Mouse (Mus musculus): ENCODE results near the gene Cadm1.

The Cadm1 gene

DNA sequence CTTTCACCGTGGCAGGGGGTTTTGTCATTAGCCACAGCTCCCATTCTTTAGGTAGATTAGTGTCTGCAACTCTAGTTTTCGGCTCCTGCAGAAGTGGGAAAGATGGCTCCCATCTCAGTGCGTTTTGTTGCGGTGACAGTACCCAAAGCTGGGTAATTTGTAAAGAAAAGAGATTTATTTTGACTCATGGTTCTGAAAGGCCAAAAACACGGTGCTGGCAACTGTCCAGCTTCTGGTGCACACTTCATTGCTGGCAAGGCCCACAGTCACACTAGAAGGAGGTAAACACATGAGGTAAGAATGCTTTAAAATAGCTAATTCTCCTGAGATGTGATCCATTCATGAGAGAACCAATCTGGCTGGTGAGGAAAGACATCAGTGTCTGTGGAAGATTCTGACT, 18.9 kb downstream of the Cadm1 start:
- DNase-seq (ENCODE audit: low spot score in 2 of 2), result no peak

DNA sequence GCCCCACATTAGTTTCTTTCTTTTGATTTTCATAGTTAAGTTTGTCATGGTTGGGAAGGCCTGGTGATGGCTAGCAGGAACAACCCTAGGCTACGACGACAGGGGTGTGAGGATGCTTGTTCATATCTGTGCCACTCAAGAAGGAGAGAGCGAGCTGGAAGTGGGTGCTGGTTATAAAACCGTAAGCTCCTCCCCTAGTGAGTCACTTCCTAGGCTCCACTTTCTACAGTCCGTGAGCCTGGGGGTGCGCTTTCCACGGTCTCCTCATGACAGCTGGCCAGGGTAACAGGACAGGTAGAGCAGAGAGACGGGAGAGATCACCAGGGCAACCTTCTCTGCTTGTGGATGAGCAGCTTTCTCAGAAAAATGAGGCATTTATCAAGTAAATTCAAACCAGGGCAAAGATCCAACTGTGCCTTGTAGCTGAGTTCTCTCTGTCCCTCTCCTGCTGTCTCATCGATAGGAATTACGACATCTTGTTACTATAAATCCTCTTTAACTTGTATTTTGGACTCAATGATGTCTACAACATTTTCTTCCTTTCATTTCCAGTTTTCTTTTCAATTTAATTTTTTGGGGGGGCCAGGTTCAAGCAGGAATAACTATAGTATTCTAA, 23.1 kb downstream of the Cadm1 start:
- no peak for DNase-seq (ENCODE audit: low spot score in 2 of 2)

DNA sequence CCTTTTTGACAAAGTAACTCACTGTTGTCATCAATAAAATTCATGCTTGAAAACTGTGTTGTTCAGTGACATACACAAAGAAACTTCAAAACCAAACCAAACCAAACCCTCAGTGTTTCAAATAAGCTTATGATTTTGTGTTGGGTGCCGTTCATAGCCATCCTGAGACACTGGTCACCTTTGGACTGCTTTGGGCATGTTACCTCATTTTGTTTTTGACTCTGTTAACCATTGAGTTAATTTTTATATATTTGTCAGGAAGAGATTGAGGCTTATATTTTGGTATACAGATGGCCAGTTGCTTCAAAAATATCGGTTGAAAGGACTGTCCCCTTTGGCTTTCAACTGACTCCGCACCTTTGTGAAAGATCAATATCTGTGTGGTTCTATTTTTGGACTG, 30.8 kb downstream of the Cadm1 start:
- DNase-seq (ENCODE audit: low spot score in 2 of 2), result no peak

DNA sequence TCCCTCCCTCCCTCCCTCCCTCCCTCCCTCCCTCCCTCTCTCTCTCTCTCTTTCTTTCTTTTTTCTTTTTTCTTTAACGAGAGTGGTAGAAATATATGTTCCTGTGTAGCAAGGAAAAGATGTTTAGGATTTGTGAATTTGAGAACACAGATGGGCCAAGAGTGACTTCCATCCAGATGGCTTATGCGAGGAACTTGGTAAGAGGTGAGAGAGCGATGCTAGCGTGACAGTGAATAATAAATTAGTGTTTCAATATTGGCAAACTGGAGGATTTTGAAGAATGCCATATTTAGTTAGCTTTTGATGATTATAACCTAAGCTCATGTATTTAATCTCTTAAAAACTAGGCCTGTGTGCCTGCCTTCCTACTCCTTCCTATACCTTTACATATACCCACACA, 31.6 kb downstream of the Cadm1 start:
- no peak for DNase-seq (ENCODE audit: low spot score in 2 of 2)

DNA sequence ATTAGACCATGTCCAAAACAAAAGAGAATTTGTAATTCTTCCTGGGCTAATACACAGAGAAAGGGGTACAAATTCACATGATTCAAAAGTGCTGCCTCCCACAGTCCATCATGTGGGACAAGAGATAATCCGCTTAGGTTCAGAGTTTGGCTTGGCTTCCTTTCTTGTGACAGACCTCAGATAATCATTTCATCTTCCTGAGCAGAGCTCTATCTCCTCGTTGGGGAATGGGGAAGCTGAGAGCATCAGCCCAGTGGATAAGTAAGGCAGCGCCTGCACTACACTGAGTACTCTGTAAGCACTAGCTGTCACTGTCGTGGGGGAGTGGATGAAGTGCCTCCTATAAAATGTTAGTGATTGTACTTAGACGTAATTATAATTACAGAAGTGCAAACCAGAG, 35.1 kb downstream of the Cadm1 start:
- DNase-seq (ENCODE audit: low spot score in 2 of 2), result no peak

DNA sequence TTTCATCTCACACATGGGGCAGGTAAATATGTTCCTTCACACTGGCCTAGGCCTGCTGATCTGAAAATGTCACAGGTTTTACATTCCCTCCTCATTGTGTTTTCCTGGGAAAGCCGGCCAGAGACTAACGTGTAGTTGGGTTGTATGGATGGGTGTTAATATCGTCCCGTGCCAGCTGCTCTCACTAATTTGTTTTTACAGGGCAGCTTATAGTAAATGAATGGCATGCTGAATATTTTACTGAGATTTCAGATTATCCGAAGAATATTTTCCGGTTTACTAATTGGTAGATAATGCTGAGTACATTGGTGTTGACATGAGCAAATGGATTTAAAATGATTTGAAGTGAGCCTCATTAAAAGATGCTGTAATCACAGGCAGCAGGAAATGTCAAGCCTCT, 37.9 kb downstream of the Cadm1 start:
- no peak for DNase-seq (ENCODE audit: low spot score in 2 of 2)

DNA sequence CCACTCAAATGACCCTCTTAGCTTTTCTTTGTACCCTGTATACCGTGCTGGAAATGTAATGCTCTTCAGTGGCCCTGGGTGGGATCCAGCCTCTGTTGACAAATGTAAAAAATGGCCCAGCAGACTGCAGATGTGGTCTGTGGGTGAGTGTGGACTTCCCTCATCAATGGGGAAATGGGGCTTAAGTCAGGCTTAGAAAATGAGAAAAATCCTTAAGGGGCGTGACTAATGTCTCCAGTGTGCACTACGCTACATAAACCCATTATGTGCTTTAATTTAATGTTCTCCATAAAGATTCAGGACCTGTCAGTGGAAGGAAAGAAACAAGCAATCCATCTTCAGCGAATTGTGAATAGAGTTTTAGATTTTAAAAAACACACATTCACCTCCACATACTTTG, 40.2 kb downstream of the Cadm1 start:
- no peak for DNase-seq (ENCODE audit: low spot score in 2 of 2)

DNA sequence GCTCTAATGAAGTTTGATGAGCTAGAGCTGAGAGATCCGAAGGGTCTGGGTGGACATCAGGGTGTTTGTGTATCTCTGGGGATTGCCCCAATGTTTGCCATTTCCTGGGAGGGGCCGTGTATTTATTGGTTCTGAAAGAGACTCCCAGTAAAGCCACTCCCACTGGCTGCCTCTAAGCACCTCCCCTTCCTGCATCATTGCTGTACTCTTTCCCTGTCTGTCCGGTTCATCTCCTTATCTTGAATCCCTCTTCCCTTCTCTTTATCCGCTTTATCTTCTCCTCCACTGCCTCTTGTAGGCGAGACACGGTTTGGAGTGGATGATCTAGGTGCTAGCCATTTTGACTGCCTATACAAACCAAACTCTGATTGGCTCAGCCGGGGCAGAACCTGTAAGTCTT, 41.5 kb downstream of the Cadm1 start:
- DNase-seq (ENCODE audit: low spot score in 2 of 2), result no peak

DNA sequence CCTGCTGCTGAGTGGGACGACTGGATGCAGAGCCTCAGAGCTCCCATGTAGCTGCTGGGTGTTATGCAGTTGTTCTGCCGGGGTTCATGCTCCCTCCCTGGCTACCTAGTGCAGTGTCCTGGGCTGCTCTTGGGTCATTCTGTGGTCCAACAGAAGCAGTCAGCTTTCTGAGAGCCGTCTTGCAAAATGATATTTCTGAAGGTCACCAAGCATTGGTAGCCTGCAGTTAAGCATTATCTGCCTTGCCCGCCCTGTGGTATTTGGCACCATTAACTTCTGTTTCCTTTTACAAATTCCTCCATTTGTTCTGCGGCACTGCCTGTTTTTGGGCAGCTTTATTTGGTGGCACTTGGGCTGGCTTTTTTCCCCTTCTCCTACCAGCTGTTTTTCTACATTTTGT, 42.2 kb downstream of the Cadm1 start:
- no peak for DNase-seq (ENCODE audit: low spot score in 2 of 2)

DNA sequence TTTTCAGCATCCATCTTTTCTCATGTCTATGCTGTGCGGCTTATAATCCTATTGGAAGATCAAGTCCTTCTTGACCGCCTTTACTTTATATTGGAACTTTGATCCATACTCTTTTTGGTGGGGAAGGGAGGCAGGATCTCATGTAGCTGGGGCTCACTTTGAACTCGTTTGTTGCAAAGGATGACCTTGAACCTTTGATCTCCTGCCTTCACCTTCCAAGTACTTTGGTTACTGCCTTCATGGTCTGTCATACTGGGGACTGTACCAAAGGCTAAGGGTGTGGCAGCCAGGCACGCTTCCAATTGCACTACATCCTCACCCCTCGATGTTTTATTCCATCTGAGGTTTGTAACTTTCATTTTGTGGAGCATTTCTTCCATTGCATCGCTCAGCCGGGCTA, 43.5 kb downstream of the Cadm1 start:
- no peak for DNase-seq (ENCODE audit: low spot score in 2 of 2)

DNA sequence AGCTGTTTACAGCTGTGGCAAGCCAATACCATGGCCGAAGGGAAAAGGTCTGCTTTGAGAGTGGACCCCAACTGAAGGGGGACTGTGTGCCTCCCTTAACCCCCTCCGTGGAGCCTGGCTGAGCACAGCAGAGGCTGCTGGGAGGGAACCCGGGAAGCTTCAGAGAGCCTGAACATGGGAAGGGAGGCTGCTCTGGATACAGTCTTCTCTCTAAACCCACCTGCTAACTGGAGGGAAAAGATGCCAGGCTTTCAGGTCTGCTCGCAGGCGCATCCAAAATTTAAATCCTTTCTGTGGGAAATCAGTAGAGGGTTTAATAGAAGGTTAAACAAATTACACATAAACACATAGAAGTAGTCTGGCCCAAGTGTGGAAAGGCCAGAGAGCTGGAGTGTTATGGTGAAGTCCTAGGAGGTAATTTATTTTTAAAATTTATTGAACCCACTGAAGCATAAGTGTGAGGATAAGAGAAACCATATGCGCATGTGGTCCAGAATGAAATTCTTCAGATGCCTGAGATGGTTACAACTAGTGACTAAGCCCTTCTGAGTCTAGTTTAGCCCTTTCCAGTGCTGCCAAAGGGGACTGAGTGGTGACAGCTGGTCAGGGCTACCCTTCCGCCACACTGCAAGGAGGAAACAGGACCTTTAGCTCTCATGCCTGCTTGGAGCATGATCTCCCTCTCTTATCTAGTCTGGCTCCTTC, 44.9 kb downstream of the Cadm1 start:
- no peak for DNase-seq (ENCODE audit: low spot score in 2 of 2)

DNA sequence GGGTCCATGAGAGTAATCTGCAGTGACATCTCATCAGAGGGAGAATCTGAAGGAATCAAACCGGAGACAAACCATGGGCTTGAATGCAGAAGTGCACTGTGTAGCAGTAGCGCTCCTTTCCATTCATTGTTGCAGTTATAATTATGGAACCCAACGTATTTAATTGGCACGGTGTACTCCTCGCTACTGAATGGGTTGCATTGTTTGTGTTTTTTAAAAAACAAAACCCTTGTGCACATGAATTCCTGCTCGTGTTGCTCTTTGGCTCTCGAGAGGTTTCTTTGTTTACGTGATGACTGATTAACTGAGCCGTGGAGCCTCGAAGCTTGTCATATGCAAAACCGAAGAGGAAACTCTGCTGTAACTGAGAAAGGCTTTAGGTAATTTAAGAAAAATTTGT, 45.8 kb downstream of the Cadm1 start:
- no peak for DNase-seq (ENCODE audit: low spot score in 2 of 2)

DNA sequence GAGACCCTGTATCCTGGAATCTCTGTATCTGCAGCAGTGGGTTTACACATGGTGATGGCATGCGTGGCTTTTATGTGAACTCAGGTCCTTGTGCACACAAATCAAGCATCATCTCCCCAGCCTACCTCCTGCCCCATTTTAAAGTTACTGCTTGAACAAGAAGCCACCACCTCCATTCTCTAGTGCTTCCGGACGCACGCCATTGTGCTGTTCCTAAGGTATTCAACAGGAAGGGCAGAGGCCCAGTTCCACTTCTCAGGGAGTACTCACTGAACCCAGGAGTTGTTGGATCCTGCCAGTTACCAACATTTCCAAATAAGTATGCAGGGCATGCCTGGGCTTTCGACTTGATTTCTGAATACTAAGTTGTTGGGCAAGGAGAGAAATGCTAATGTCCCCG, 49.5 kb downstream of the Cadm1 start:
- no peak for DNase-seq (ENCODE audit: low spot score in 2 of 2)

DNA sequence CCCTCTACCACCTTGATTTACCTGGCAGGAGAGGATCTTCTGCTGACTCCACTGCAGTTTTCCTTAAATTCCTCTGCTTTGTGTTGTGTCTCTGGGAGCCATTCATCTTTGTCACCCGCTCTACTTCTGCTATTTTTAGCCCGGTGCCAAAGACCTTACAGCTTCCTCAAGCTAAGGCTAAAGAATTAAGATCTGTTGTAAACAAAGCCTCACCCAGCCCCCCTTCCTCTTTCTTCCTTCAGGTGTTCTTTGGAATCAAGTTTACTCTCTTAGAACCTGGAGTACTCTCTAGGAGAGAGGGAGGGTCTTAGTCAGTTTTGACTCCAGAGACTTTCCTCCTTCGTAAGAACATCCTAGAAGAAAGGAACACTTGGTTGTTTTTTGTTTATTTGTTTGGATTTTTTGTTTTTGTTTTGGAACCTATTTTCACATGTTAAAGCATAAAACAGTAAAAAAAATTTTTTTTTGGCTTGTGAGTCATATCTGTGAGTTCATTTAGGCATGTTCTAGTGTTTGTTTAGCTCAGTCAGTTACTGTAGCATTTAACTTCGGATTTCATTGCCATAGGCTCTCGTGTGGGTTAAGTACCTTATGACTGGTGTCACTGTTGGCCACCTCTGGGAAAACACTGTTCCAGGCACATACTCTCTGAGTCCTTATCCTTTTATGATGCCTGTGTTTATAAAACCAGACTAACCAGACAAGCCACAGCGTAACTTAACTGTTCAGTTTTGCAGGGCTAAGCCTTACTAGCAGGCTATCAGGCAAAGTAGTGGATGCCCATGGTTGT, 51.8 kb downstream of the Cadm1 start:
- DNase-seq (ENCODE audit: low spot score in 2 of 2), result no peak

DNA sequence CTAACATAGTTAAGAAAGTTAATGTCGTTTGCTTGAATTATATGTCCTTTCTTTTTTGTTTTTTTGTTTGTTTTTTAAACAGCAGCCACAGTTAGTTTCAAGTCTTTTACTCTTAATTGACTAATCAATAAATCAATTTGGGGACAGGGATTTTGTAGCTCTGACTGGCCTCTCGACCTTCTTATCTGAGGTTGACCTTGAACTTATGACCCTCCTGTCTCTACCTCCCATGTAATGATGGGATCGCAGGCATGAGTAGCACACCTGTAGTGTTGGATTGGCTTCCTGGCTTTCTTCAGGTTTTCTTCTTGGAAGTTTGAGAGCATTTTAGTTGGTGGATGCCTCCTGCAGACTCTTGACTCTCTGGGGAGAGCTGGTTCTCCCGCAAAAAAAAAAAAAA, 53.3 kb downstream of the Cadm1 start:
- no peak for DNase-seq (ENCODE audit: low spot score in 2 of 2)

DNA sequence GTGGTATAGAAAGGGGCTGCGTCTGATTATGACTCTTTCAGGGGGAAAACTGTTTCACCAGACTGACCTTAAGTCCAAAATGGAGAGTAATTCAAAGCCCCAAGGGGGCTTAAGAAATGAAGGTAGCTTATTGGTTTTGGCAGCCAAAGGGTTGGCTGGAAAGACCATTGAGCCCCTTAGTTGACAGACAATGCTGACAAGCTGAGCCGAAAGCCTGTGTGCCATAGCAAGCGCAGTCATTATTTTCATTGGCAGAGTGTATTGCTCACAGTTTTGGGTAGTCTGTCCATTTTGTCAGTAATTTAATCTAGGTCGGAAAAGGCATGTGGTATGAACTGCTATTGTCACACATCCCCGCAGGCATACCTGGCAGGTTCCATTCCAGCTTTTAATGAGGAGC, 56.2 kb downstream of the Cadm1 start:
- no peak for DNase-seq (ENCODE audit: low spot score in 2 of 2)

DNA sequence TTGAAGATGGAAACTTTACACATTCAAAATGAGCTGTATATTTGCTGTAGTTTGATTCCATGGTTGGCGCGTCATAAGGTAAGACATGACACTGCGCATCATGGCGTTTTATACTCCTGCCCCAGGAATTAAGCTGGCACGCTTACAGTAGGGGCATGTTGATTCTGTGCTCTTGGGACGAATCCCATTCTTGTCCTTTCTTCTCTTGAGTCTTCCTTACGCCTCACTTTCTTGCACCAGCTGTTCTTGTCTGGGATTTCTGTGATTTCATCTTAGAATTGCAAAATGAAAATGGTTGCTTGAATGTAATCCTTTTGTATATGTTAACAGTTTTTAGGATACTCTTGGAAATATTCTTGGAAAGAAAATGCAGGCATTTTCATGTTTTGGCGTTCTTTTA, 56.9 kb downstream of the Cadm1 start:
- no peak for DNase-seq (ENCODE audit: low spot score in 2 of 2)

DNA sequence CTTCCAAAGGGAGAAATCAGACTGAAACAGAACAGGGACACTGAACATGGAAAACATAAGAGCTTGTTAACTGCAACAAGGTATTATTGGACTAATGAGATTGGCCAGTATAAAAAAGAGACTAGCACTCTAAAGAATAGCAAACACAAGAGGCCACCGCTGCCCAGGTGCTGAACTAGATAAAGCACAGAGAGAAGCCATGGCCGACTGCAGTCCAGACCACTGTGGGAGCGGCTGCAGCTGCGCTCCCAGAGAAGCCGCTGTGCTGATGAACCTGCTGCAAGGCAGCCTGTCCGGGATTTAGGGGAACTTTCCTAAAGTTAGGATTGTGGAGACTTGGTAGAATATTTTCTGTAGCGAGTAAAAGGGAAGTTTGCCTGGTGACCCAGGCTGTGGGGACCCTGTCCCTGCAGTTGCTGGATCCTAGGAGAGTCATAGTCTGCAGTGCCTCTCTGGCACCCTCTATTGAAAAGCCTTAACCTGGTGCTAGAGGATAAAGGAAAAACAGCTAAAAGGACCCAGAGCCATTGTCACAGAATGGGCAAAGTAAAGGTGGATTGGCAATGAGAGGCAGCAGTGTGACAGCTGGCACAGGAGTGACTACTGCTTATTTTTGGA, 57.7 kb downstream of the Cadm1 start:
- DNase-seq (ENCODE audit: low spot score in 2 of 2), result no peak

DNA sequence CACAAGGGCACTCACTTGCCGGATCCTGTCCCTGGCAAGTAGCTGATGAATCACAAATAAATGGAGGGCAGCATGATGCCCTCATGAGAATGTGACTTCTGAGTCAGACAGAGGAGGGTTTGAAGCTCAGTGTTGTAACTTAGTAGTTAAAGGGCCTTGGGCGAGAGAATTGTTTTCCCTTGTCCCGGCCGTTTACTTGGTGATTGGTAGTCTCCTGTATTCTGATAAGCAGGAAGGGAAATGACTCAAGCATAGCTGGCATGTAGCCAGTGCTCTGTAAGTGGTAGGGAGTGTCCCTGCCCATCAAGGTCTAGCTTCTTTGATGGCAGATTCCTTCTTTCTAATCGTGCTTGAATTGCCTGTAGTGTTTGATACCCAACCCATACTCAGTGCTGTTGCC, 59.9 kb downstream of the Cadm1 start:
- no peak for DNase-seq (ENCODE audit: low spot score in 2 of 2)

DNA sequence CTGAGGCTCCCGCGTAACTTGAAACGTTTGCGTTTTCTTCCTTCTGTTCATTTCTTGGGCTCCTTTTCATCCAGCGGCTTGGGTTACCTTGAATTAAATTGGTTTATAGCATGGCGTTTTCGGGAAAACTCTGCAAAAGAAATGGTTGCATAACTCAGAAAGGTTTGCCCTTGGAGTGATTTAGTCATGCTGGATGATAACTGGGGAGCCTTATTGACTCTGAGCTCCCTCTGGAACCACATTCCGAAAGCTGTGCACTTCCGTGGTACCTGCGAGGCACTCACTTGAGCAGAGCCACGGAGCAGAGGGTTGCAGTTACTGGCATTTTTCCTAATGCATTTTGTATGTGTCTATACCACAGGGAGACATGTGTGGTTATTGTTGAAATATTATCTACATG, 71.6 kb downstream of the Cadm1 start:
- no peak for DNase-seq (ENCODE audit: low spot score in 2 of 2)

DNA sequence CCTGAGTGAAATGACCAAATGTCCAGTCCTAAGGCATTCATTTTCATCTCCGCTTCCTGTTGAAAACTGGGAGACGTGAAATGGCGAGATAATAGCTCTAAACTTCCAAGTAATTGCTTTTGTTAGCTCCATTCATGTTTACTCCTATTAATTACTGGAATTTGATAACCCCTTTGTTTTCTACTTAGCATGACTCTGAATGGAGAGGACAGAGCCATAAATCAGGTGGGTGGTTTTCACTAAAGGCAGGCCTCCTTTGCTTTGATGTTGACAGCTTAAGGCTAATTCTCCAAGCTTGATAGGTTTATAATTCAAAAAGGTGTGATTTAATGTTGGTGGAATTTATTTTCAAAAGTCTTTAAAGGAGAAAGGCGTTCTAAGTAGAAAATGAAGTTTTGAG, 74.0 kb downstream of the Cadm1 start:
- no peak for DNase-seq (ENCODE audit: low spot score in 2 of 2)

DNA sequence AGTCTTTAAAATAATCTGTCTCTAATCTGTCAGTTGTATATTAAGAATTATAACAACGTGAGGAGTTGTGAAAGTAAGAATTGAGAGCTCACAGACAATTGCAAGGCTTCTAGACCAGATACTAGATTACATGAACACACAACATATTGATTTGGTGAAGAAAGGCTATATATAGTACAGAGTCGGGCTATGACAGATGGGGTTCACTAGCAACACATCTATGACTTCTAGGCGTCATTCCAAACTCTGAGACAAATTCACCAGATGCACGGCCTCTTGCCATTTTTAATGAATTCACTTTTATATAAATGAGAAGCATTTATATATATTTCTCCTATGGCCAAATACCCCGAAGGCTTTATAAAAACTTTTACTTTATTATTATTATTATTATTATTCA, 75.7 kb downstream of the Cadm1 start:
- DNase-seq (ENCODE audit: low spot score in 2 of 2), result no peak

DNA sequence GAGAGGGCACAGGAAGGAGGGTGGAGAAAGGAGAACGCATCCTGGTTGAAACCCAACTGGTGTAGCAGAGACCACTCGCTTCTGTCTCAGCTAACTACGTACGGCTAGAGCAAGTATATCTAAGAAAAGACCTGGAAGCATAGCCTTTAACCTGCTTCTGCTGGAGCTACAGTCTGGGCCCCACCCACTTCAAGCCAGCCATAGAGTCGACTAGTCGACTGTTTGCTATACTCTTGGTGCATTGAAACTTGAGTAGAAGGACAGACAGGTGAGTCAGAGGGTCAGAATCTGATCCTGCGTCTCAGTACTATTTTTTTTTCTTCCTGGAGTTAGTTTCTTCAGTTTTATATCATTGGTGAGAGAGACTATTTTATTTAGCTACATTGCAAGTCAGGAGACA, 78.5 kb downstream of the Cadm1 start:
- no peak for DNase-seq (ENCODE audit: low spot score in 2 of 2)
